ENCODE assay signal across 8 mouse cellular contexts in genomic region chr12:17000628-17001027, GRCm38 (mm10). TPM values are rescaled to one million over a fixed set of nuclear protein-coding genes. Genes with fewer than 3 reads are reported as not detected.
DNase-seq lines count a peak whose midpoint lies in the region; ATAC-seq and TF ChIP-seq lines count a peak whose summit lies in the region.

No protein-coding gene starts in this region.

- no peak for TF ChIP-seq CTCF in kidney, adult 2 months (conservative IDR thresholded peaks at IDR 0.05; ENCODE audit: insufficient read depth, insufficient read length, low read depth, low read length)

- peaks cover 26% of the 10 kb centered on the region for H3K27me3 ChIP-seq in heart, embryonic 13.5 days (replicated peaks)
- peaks cover 48% of the 10 kb centered on the region for H3K27me3 ChIP-seq in limb, embryonic 13.5 days
- H3K27me3 ChIP-seq in myocyte (ENCODE audit: control insufficient read depth, insufficient read depth, insufficient read length): no peaks in the 10 kb centered on the region
- no peaks in the 10 kb centered on the region for H3K27me3 ChIP-seq in kidney, adult 2 months (replicated peaks; ENCODE audit: control insufficient read depth, insufficient read depth, low read length)

- intact Hi-C loops in heart, postnatal 36 days (cut with DNase I): no loop called here
- intact Hi-C loops in left cerebral cortex, postnatal 4 days (cut with DNase I): no loop called here

- H3K9ac ChIP-seq in heart, embryonic 13.5 days: no peak overlapping the region
- H3K9ac ChIP-seq in limb, embryonic 13.5 days: no peak overlapping the region

- 39% methylated on average over 6 of the region's 6 CpGs for WGBS in heart, embryonic 13.5 days
- 48% methylated on average over 6 of the region's 6 CpGs for WGBS in limb, embryonic 13.5 days
- WGBS in kidney, adult 2 months: 51% methylated on average over 6 of the region's 6 CpGs

- H3ac ChIP-seq in myocyte (ENCODE audit: control insufficient read depth, insufficient read length): peak overlapping the region; percentile 46

- no peak for TF ChIP-seq POLR2A in myocyte (IDR thresholded peaks at IDR 0.05; ENCODE audit: insufficient read length, low read depth)
- TF ChIP-seq POLR2A in kidney, adult 2 months (IDR thresholded peaks at IDR 0.05; ENCODE audit: low read depth, low read length): no peak

- H3K79me2 ChIP-seq in myocyte (ENCODE audit: control insufficient read depth, insufficient read depth): no peaks in the 10 kb centered on the region

- no peak for DNase-seq in heart, postnatal 36 days
- DNase-seq in MN1 (ENCODE audit: low spot score): peak; percentile 56
- no peak for DNase-seq in kidney, adult 2 months
- DNase-seq in left cerebral cortex, postnatal 4 days: no peak
- DNase-seq in layer of hippocampus, adult 8-10 months (ENCODE audit: low spot score in 2 of 2): no peak

- no peaks in the 10 kb centered on the region for H3K9me3 ChIP-seq in heart, embryonic 13.5 days
- H3K9me3 ChIP-seq in limb, embryonic 13.5 days: no peaks in the 10 kb centered on the region

- peak overlapping the region; percentile 95 for H3K4me2 ChIP-seq in heart, embryonic 13.5 days
- peak overlapping the region; percentile 89 for H3K4me2 ChIP-seq in limb, embryonic 13.5 days (replicated peaks)
- H3K4me2 ChIP-seq in myocyte (ENCODE audit: low read depth): peak overlapping the region; percentile 82

- ATAC-seq in heart, embryonic 13.5 days (ENCODE audit: extremely low read depth, insufficient number of reproducible peaks, low FRiP score, low TSS enrichment): no peak
- ATAC-seq in limb, embryonic 13.5 days (ENCODE audit: low FRiP score, low read depth): no peak

- no peak overlapping the region for H3K27ac ChIP-seq in heart, embryonic 13.5 days (replicated peaks)
- no peak overlapping the region for H3K27ac ChIP-seq in limb, embryonic 13.5 days
- no peak overlapping the region for H3K27ac ChIP-seq in kidney, adult 2 months (ENCODE audit: insufficient read depth, low read depth, low read length)

- H3K4me1 ChIP-seq in heart, embryonic 13.5 days: peaks cover 23% of the 10 kb centered on the region
- peaks cover 16% of the 10 kb centered on the region for H3K4me1 ChIP-seq in limb, embryonic 13.5 days
- H3K4me1 ChIP-seq in kidney, adult 2 months (ENCODE audit: control insufficient read depth, insufficient read depth, low read length): no peaks in the 10 kb centered on the region

- H3K4me3 ChIP-seq in heart, embryonic 13.5 days: no peak overlapping the region
- no peak overlapping the region for H3K4me3 ChIP-seq in limb, embryonic 13.5 days
- peak overlapping the region; percentile 52 for H3K4me3 ChIP-seq in myocyte
- H3K4me3 ChIP-seq in kidney, adult 2 months (ENCODE audit: insufficient read depth, low read depth, low read length): no peak overlapping the region

- H3K36me3 ChIP-seq in heart, embryonic 13.5 days: peaks cover 2% of the 10 kb centered on the region; the same call in 1 of the 2 replicates
- H3K36me3 ChIP-seq in limb, embryonic 13.5 days: no peaks in the 10 kb centered on the region
- H3K36me3 ChIP-seq in myocyte (ENCODE audit: control insufficient read depth, insufficient read depth): no peaks in the 10 kb centered on the region
- no peaks in the 10 kb centered on the region for H3K36me3 ChIP-seq in kidney, adult 2 months (ENCODE audit: control insufficient read depth, insufficient read depth, low read length)

TF ChIP-seq in myocyte, 11 proteins besides CTCF, POLR2A, EP300 and RAD21:
- TF ChIP-seq REST (IDR thresholded peaks at IDR 0.05; ENCODE audit: insufficient read depth, insufficient read length) (no peak), MYOD1 (IDR thresholded peaks at IDR 0.05; ENCODE audit: control insufficient read depth in 1 of 3, insufficient read length in 2 of 3, low read depth in 2 of 3) (peak in 1 of 3 experiments; percentile 8)

RNA-seq across cellular contexts. Expression of gene Pqlc3, which starts 0.4 kb away (rescaled TPM):
- polyA plus RNA-seq in heart, embryonic 13.5 days (2015; fragmentation: Nextera tagmentation; extraction: Ambion mirVana): 2.5 and 3.0 TPM in 2 replicates
- 1 to 10 TPM; 4.0 to 4.9 TPM for total RNA-seq in heart, postnatal 36 days (2021)
- polyA plus RNA-seq in limb, embryonic 13.5 days (2015; fragmentation: Nextera tagmentation; extraction: Ambion mirVana): 7.2 and 10.2 TPM in 2 replicates
- 12.6 TPM for polyA plus RNA-seq in myocyte (2012; fragmentation: generic; extraction: Trizol)
- 9.0 and 11.8 TPM in 2 replicates for polyA plus RNA-seq in kidney, adult 2 months (2012; rRNA removed)
- total RNA-seq in left cerebral cortex, postnatal 4 days (2021): 1 to 10 TPM in 1 of 2 experiments, under 1 TPM in 1; 0.68 to 1.1 TPM
- 1 to 10 TPM; 1.5 to 3.0 (median 1.6) TPM for total RNA-seq in layer of hippocampus, adult 8-10 months (2022)

RNA-seq across cellular contexts. Expression of gene 2410004P03Rik, which starts 10.9 kb away (rescaled TPM):
- 0.23 TPM in 1 of 2 replicates, not detected in the other for polyA plus RNA-seq in heart, embryonic 13.5 days (2015; fragmentation: Nextera tagmentation; extraction: Ambion mirVana)
- under 1 TPM in 1 of 2 experiments, not detected in 1; 0.22 TPM for total RNA-seq in heart, postnatal 36 days (2021)
- 0.52 and 0.65 TPM in 2 replicates for polyA plus RNA-seq in limb, embryonic 13.5 days (2015; fragmentation: Nextera tagmentation; extraction: Ambion mirVana)
- 0.04 TPM for polyA plus RNA-seq in myocyte (2012; fragmentation: generic; extraction: Trizol)
- polyA plus RNA-seq in kidney, adult 2 months (2012; rRNA removed): 0.02 TPM in 1 of 2 replicates, not detected in the other
- 1 to 10 TPM; 1.2 to 2.4 TPM for total RNA-seq in left cerebral cortex, postnatal 4 days (2021)
- total RNA-seq in layer of hippocampus, adult 8-10 months (2022): 1 to 10 TPM in 2 of 4 experiments, under 1 TPM in 2; 0.37 to 1.2 (median 1.0) TPM
